Mouse (Mus musculus): ENCODE results near the gene Tpx2. TPM values are rescaled to one million over a fixed set of nuclear protein-coding genes. Genes with fewer than 3 reads are reported as not detected.

The Tpx2 gene
- polyA plus RNA-seq, 1 experiment: 1.3 TPM

- TF ChIP-seq CTCF (IDR thresholded peaks at IDR 0.05; ENCODE audit: extremely low read depth, insufficient read length, insufficient replicate concordance, low read depth, low read length): no peak
- TF ChIP-seq POLR2A (IDR thresholded peaks at IDR 0.05; ENCODE audit: low read depth, low read length): no peak
- Histone ChIP-seq H3K4me3 (ENCODE audit: low read depth, low read length) (no peak overlapping the region), H3K27ac (ENCODE audit: insufficient read depth, low read depth, low read length) (no peak overlapping the region), H3K27me3 (ENCODE audit: control insufficient read depth, insufficient read depth, low read length) (no peaks in the 10 kb centered on the region), H3K4me1 (ENCODE audit: control insufficient read depth, insufficient read depth, insufficient read length, low read length) (no peaks in the 10 kb centered on the region), H3K36me3 (ENCODE audit: control insufficient read depth, insufficient read depth, low read length) (no peaks in the 10 kb centered on the region)
- 47% methylated on average over 2 of the region's 2 CpGs for whole genome bisulfite sequencing
Measured at GRCm38 (mm10) chr2:152930276-152930675, 82.5 kb downstream of the Tpx2 start.

- TF ChIP-seq POLR2A (IDR thresholded peaks at IDR 0.05; ENCODE audit: low read depth, low read length): no peak
- TF ChIP-seq CTCF (IDR thresholded peaks at IDR 0.05; ENCODE audit: extremely low read depth, insufficient read length, insufficient replicate concordance, low read depth, low read length): no peak
- no peaks in the 10 kb centered on the region for H3K36me3 ChIP-seq (ENCODE audit: control insufficient read depth, insufficient read depth, low read length)
- no peaks in the 10 kb centered on the region for H3K4me1 ChIP-seq (ENCODE audit: control insufficient read depth, insufficient read depth, insufficient read length, low read length)
- WGBS: 52% methylated on average over 12 of the region's 12 CpGs
- no peak overlapping the region for H3K27ac ChIP-seq (ENCODE audit: insufficient read depth, low read depth, low read length)
- H3K4me3 ChIP-seq (ENCODE audit: low read depth, low read length): peak overlapping the region; percentile 15
- no peaks in the 10 kb centered on the region for H3K27me3 ChIP-seq (ENCODE audit: control insufficient read depth, insufficient read depth, low read length)
Measured at GRCm38 (mm10) chr2:152931456-152932160, 83.8 kb downstream of the Tpx2 start.

GRCm38 (mm10) chr2:152933048-152933447, 85.3 kb downstream of the Tpx2 start, which contains the start of gene Foxs1:
Gene Foxs1 (minus strand): TSS chr2:152933208.
- no peak within 1 kb of the TSS for H3K27ac ChIP-seq (ENCODE audit: insufficient read depth, low read depth, low read length)
- peak within 1 kb of the TSS; percentile 15 for H3K4me3 ChIP-seq (ENCODE audit: low read depth, low read length)
- WGBS: 40% methylated on average over 9 of the region's 9 CpGs
- no peak for TF ChIP-seq CTCF (IDR thresholded peaks at IDR 0.05; ENCODE audit: extremely low read depth, insufficient read length, insufficient replicate concordance, low read depth, low read length)
- no peak for TF ChIP-seq POLR2A (IDR thresholded peaks at IDR 0.05; ENCODE audit: low read depth, low read length)
- H3K27me3 ChIP-seq (ENCODE audit: control insufficient read depth, insufficient read depth, low read length): no peaks in the 10 kb centered on the region
- no peaks in the 10 kb centered on the region for H3K4me1 ChIP-seq (ENCODE audit: control insufficient read depth, insufficient read depth, insufficient read length, low read length)
- H3K36me3 ChIP-seq (ENCODE audit: control insufficient read depth, insufficient read depth, low read length): no peaks in the 10 kb centered on the region

GRCm38 (mm10) chr2:152933614-152934013, 85.8 kb downstream of the Tpx2 start:
- 40% methylated on average over 5 of the region's 5 CpGs for WGBS
- Histone ChIP-seq H3K36me3 (ENCODE audit: control insufficient read depth, insufficient read depth, low read length) (no peaks in the 10 kb centered on the region), H3K4me3 (ENCODE audit: low read depth, low read length) (no peak overlapping the region), H3K27ac (ENCODE audit: insufficient read depth, low read depth, low read length) (no peak overlapping the region), H3K27me3 (ENCODE audit: control insufficient read depth, insufficient read depth, low read length) (no peaks in the 10 kb centered on the region), H3K4me1 (ENCODE audit: control insufficient read depth, insufficient read depth, insufficient read length, low read length) (no peaks in the 10 kb centered on the region)
- TF ChIP-seq POLR2A (IDR thresholded peaks at IDR 0.05; ENCODE audit: low read depth, low read length) (no peak), CTCF (IDR thresholded peaks at IDR 0.05; ENCODE audit: extremely low read depth, insufficient read length, insufficient replicate concordance, low read depth, low read length) (peak; percentile 62; the same call in 1 of the 2 replicates)

GRCm38 (mm10) chr2:152939846-152940245, 92.1 kb downstream of the Tpx2 start:
- Histone ChIP-seq H3K4me3 (ENCODE audit: low read depth, low read length) (no peak overlapping the region), H3K36me3 (ENCODE audit: control insufficient read depth, insufficient read depth, low read length) (no peaks in the 10 kb centered on the region), H3K27ac (ENCODE audit: insufficient read depth, low read depth, low read length) (no peak overlapping the region), H3K4me1 (ENCODE audit: control insufficient read depth, insufficient read depth, insufficient read length, low read length) (no peaks in the 10 kb centered on the region), H3K27me3 (ENCODE audit: control insufficient read depth, insufficient read depth, low read length) (peaks cover 25% of the 10 kb centered on the region)
- TF ChIP-seq POLR2A (IDR thresholded peaks at IDR 0.05; ENCODE audit: low read depth, low read length): no peak
- TF ChIP-seq CTCF (IDR thresholded peaks at IDR 0.05; ENCODE audit: extremely low read depth, insufficient read length, insufficient replicate concordance, low read depth, low read length): peak; percentile 67; the same call in 1 of the 2 replicates
- WGBS: 9% methylated on average over 4 of the region's 4 CpGs

- H3K27me3 ChIP-seq (ENCODE audit: control insufficient read depth, insufficient read depth, low read length): peaks cover 25% of the 10 kb centered on the region
- no peaks in the 10 kb centered on the region for H3K36me3 ChIP-seq (ENCODE audit: control insufficient read depth, insufficient read depth, low read length)
- H3K4me1 ChIP-seq (ENCODE audit: control insufficient read depth, insufficient read depth, insufficient read length, low read length): no peaks in the 10 kb centered on the region
- no peak overlapping the region for H3K27ac ChIP-seq (ENCODE audit: insufficient read depth, low read depth, low read length)
- no peak overlapping the region for H3K4me3 ChIP-seq (ENCODE audit: low read depth, low read length)
- TF ChIP-seq CTCF (IDR thresholded peaks at IDR 0.05; ENCODE audit: extremely low read depth, insufficient read length, insufficient replicate concordance, low read depth, low read length) (no peak), POLR2A (IDR thresholded peaks at IDR 0.05; ENCODE audit: low read depth, low read length) (no peak)
- WGBS: 74% methylated on average over 6 of the region's 6 CpGs
Measured at GRCm38 (mm10) chr2:152941106-152941505, 93.3 kb downstream of the Tpx2 start.

- no peaks in the 10 kb centered on the region for H3K36me3 ChIP-seq (ENCODE audit: control insufficient read depth, insufficient read depth, low read length)
- no peak overlapping the region for H3K4me3 ChIP-seq (ENCODE audit: low read depth, low read length)
- H3K4me1 ChIP-seq (ENCODE audit: control insufficient read depth, insufficient read depth, insufficient read length, low read length): no peaks in the 10 kb centered on the region
- H3K27me3 ChIP-seq (ENCODE audit: control insufficient read depth, insufficient read depth, low read length): peaks cover 25% of the 10 kb centered on the region
- no peak overlapping the region for H3K27ac ChIP-seq (ENCODE audit: insufficient read depth, low read depth, low read length)
- no peak for TF ChIP-seq POLR2A (IDR thresholded peaks at IDR 0.05; ENCODE audit: low read depth, low read length)
- 31% methylated on average over 7 of the region's 7 CpGs for WGBS
Measured at GRCm38 (mm10) chr2:152941776-152942175, 94.0 kb downstream of the Tpx2 start.
